In the genomic region with DNA sequence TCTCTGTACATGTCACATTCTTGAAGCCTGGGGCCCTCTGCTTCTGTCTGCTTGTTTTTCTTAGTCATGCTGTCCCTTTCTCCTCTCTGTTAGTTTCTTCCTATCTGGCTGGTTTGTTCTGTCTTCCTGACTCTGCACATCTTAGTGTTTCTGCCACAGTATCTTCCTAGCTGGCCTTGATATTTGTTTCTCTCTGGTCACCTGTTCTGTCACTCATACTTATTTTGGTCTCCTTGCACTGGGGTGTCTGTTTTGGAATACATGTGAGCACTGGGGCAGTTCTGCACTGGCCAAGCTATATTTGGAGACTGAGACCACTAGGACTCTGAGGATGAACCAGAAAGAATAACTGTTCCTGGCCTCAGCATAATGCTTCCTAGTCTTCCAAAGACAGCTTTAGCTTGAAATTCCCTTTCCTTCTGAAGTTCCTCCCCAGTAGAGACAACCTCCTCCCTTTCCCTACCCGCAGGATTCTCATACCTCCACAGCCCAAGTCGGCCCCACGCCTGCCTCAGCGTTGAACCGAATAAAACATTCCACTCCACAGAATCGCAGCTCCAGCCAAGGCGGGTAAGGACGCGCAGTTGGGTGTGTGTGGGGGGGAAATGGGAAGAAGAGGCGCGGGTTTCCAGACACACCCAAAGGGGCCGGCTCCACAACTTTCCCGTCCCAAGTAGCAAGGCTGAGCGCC, we compare ENCODE assay signal across 8 mouse cellular contexts. TPM values are rescaled to one million over a fixed set of nuclear protein-coding genes. Genes with fewer than 3 reads are reported as not detected.
A peak's percentile ranks its signal among the peaks of the same experiment; 100 is the strongest.
DNase-seq lines count a peak whose midpoint lies in the region; ATAC-seq and TF ChIP-seq lines count a peak whose summit lies in the region.

No protein-coding gene starts in this region.

- no peak for ATAC-seq in neural tube, embryonic 11.5 days (ENCODE audit: insufficient read depth, low FRiP score, low TSS enrichment)
- no peak for ATAC-seq in limb, embryonic 14.5 days (ENCODE audit: low FRiP score, low read depth)

- no peak for TF ChIP-seq POLR2A in limb, embryonic 14.5 days (IDR thresholded peaks at IDR 0.05; ENCODE audit: borderline replicate concordance, extremely low read depth, insufficient read depth, insufficient read length)
- TF ChIP-seq POLR2A in small intestine, adult 2 months (IDR thresholded peaks at IDR 0.05; ENCODE audit: low read depth, low read length) = no peak

- H3K4me2 ChIP-seq in neural tube, embryonic 11.5 days (ENCODE audit: low read depth) = peak overlapping the region; percentile 65
- peak overlapping the region; percentile 64 for H3K4me2 ChIP-seq in limb, embryonic 14.5 days (replicated peaks; ENCODE audit: low read depth, low read length, severe bottlenecking)

- H3K4me1 ChIP-seq in neural tube, embryonic 11.5 days (ENCODE audit: control insufficient read depth, insufficient read depth, low read length) = no peaks in the 10 kb centered on the region; the same call in 1 of the 2 replicates
- peaks cover 20% of the 10 kb centered on the region for H3K4me1 ChIP-seq in forebrain, embryonic 10.5 days
- 0 out of 2 replicates have a peak, but pooled peaks cover 4% of the 10 kb centered on the region for H3K4me1 ChIP-seq in limb, embryonic 14.5 days (ENCODE audit: control insufficient read depth, insufficient read depth, low read length)
- peaks cover 10% of the 10 kb centered on the region; the same call in 1 of the 2 replicates for H3K4me1 ChIP-seq in small intestine, adult 2 months (ENCODE audit: control insufficient read depth, insufficient read depth, insufficient read length, low read length)

- no peak for DNase-seq in neural tube, embryonic 11.5 days (ENCODE audit: low spot score)
- no peak for DNase-seq in neural tube, embryonic 10.5 days (ENCODE audit: extremely low spot score, low spot score)
- DNase-seq in forebrain, embryonic 10.5 days (ENCODE audit: extremely low spot score, low spot score) = no peak
- no peak for DNase-seq in limb, embryonic 14.5 days (ENCODE audit: low spot score)
- no peak for DNase-seq in spleen, postnatal 4 days (ENCODE audit: low spot score in 2 of 2)
- DNase-seq in layer of hippocampus, postnatal 10 days (ENCODE audit: low spot score in 2 of 2) = no peak
- no peak for DNase-seq in retina, embryonic 14.5 days (ENCODE audit: low spot score)

- H3K27ac ChIP-seq in neural tube, embryonic 11.5 days (ENCODE audit: low read depth, low read length) = no peak overlapping the region
- H3K27ac ChIP-seq in forebrain, embryonic 10.5 days = peak overlapping the region; percentile 88
- peak overlapping the region; percentile 65 for H3K27ac ChIP-seq in limb, embryonic 14.5 days (replicated peaks; ENCODE audit: low read depth, low read length)
- peak overlapping the region; percentile 80 for H3K27ac ChIP-seq in small intestine, adult 2 months (ENCODE audit: insufficient read depth, low read depth, low read length)

- 10% methylated on average over 13 of the region's 14 CpGs for WGBS in neural tube, embryonic 11.5 days
- 19% methylated on average over 14 of the region's 14 CpGs for WGBS in forebrain, embryonic 10.5 days
- WGBS in limb, embryonic 14.5 days = 13% methylated on average over 14 of the region's 14 CpGs
- 7% methylated on average over 14 of the region's 14 CpGs for WGBS in small intestine, adult 2 months

- no peak for TF ChIP-seq CTCF in small intestine, adult 2 months (IDR thresholded peaks at IDR 0.05; ENCODE audit: extremely low read depth, insufficient read length, insufficient replicate concordance, low read depth, low read length)

- H3K9ac ChIP-seq in neural tube, embryonic 11.5 days (ENCODE audit: low read length) = peak overlapping the region; percentile 49
- peak overlapping the region; percentile 52 for H3K9ac ChIP-seq in limb, embryonic 14.5 days (ENCODE audit: low read depth, low read length, severe bottlenecking)

- H3K9me3 ChIP-seq in neural tube, embryonic 11.5 days (ENCODE audit: control insufficient read depth, low read length) = no peaks in the 10 kb centered on the region
- no peaks in the 10 kb centered on the region for H3K9me3 ChIP-seq in forebrain, embryonic 10.5 days
- no peaks in the 10 kb centered on the region for H3K9me3 ChIP-seq in limb, embryonic 14.5 days (ENCODE audit: control insufficient read depth, low read length)

- H3K4me3 ChIP-seq in neural tube, embryonic 11.5 days (ENCODE audit: low read depth, low read length) = peak overlapping the region; percentile 57
- H3K4me3 ChIP-seq in forebrain, embryonic 10.5 days = peak overlapping the region; percentile 69
- peak overlapping the region; percentile 58 for H3K4me3 ChIP-seq in limb, embryonic 14.5 days (replicated peaks; ENCODE audit: low read length)
- peak overlapping the region; percentile 72 for H3K4me3 ChIP-seq in small intestine, adult 2 months (ENCODE audit: low read depth, low read length)

- no peaks in the 10 kb centered on the region for H3K27me3 ChIP-seq in neural tube, embryonic 11.5 days (ENCODE audit: control insufficient read depth, insufficient read depth, low read length)
- H3K27me3 ChIP-seq in forebrain, embryonic 10.5 days (ENCODE audit: poor library complexity, severe bottlenecking) = no peaks in the 10 kb centered on the region
- no peaks in the 10 kb centered on the region for H3K27me3 ChIP-seq in limb, embryonic 14.5 days (ENCODE audit: control insufficient read depth, insufficient read depth, low read length)
- no peaks in the 10 kb centered on the region for H3K27me3 ChIP-seq in small intestine, adult 2 months (ENCODE audit: control insufficient read depth, insufficient read depth, low read length)

- H3K36me3 ChIP-seq in neural tube, embryonic 11.5 days (ENCODE audit: control insufficient read depth, insufficient read depth, low read length) = no peaks in the 10 kb centered on the region
- no peaks in the 10 kb centered on the region for H3K36me3 ChIP-seq in forebrain, embryonic 10.5 days (replicated peaks)
- no peaks in the 10 kb centered on the region for H3K36me3 ChIP-seq in limb, embryonic 14.5 days (ENCODE audit: control insufficient read depth, insufficient read depth, low read length)
- peaks cover 2% of the 10 kb centered on the region; the same call in 1 of the 2 replicates for H3K36me3 ChIP-seq in small intestine, adult 2 months (ENCODE audit: control insufficient read depth, insufficient read depth, low read length)

RNA-seq across cellular contexts. Expression of gene Taz, which starts 0.5 kb away (rescaled TPM):
- 56.1 and 58.5 TPM in 2 replicates for polyA plus RNA-seq in neural tube, embryonic 11.5 days (2014; fragmentation: Nextera tagmentation; extraction: Ambion mirVana)
- polyA plus RNA-seq in forebrain, embryonic 10.5 days (2016; fragmentation: Nextera tagmentation; extraction: Ambion mirVana) = 66.3 and 75.8 TPM in 2 replicates
- polyA plus RNA-seq in limb, embryonic 14.5 days (2012; rRNA removed) = 99.7 and 116 TPM in 2 replicates
- 64.0 and 70.6 TPM in 2 replicates for polyA plus RNA-seq in limb, embryonic 14.5 days (2014; fragmentation: Nextera tagmentation; extraction: Ambion mirVana)
- 65.7 and 80.7 TPM in 2 replicates for polyA plus RNA-seq in small intestine, adult 2 months (2012; rRNA removed)
- total RNA-seq in layer of hippocampus, postnatal 10 days (2021) = 10 to 100 TPM; 54.6 to 54.7 TPM

RNA-seq across cellular contexts. Expression of gene Dnase1l1, which starts 1.0 kb away (rescaled TPM):
- 4.6 and 6.2 TPM in 2 replicates for polyA plus RNA-seq in neural tube, embryonic 11.5 days (2014; fragmentation: Nextera tagmentation; extraction: Ambion mirVana)
- polyA plus RNA-seq in forebrain, embryonic 10.5 days (2016; fragmentation: Nextera tagmentation; extraction: Ambion mirVana) = 4.5 and 5.1 TPM in 2 replicates
- polyA plus RNA-seq in limb, embryonic 14.5 days (2012; rRNA removed) = 20.2 and 24.3 TPM in 2 replicates
- polyA plus RNA-seq in limb, embryonic 14.5 days (2014; fragmentation: Nextera tagmentation; extraction: Ambion mirVana) = 12.8 and 14.4 TPM in 2 replicates
- 13.0 and 13.9 TPM in 2 replicates for polyA plus RNA-seq in small intestine, adult 2 months (2012; rRNA removed)
- 1 to 10 TPM; 2.8 to 3.5 TPM for total RNA-seq in layer of hippocampus, postnatal 10 days (2021)

RNA-seq across cellular contexts. Expression of gene Rpl10, which starts 10.6 kb away (rescaled TPM):
- polyA plus RNA-seq in neural tube, embryonic 11.5 days (2014; fragmentation: Nextera tagmentation; extraction: Ambion mirVana) = 741 and 756 TPM in 2 replicates
- polyA plus RNA-seq in forebrain, embryonic 10.5 days (2016; fragmentation: Nextera tagmentation; extraction: Ambion mirVana) = 800 and 812 TPM in 2 replicates
- 2,306 and 2,672 TPM in 2 replicates for polyA plus RNA-seq in limb, embryonic 14.5 days (2012; rRNA removed)
- 939 and 993 TPM in 2 replicates for polyA plus RNA-seq in limb, embryonic 14.5 days (2014; fragmentation: Nextera tagmentation; extraction: Ambion mirVana)
- polyA plus RNA-seq in small intestine, adult 2 months (2012; rRNA removed) = 750 and 1,062 TPM in 2 replicates
- 100 to 1,000 TPM; 203 to 222 TPM for total RNA-seq in layer of hippocampus, postnatal 10 days (2021)

RNA-seq across cellular contexts. Expression of gene Atp6ap1, which starts 15.7 kb away (rescaled TPM):
- polyA plus RNA-seq in neural tube, embryonic 11.5 days (2014; fragmentation: Nextera tagmentation; extraction: Ambion mirVana) = 116 and 138 TPM in 2 replicates
- polyA plus RNA-seq in forebrain, embryonic 10.5 days (2016; fragmentation: Nextera tagmentation; extraction: Ambion mirVana) = 82.6 and 84.6 TPM in 2 replicates
- polyA plus RNA-seq in limb, embryonic 14.5 days (2012; rRNA removed) = 224 and 272 TPM in 2 replicates
- 124 and 128 TPM in 2 replicates for polyA plus RNA-seq in limb, embryonic 14.5 days (2014; fragmentation: Nextera tagmentation; extraction: Ambion mirVana)
- polyA plus RNA-seq in small intestine, adult 2 months (2012; rRNA removed) = 119 and 169 TPM in 2 replicates
- 100 to 1,000 TPM; 276 to 278 TPM for total RNA-seq in layer of hippocampus, postnatal 10 days (2021)

RNA-seq across cellular contexts. Expression of gene Gdi1, which starts 23.6 kb away (rescaled TPM):
- polyA plus RNA-seq in neural tube, embryonic 11.5 days (2014; fragmentation: Nextera tagmentation; extraction: Ambion mirVana) = 469 and 512 TPM in 2 replicates
- polyA plus RNA-seq in forebrain, embryonic 10.5 days (2016; fragmentation: Nextera tagmentation; extraction: Ambion mirVana) = 239 and 242 TPM in 2 replicates
- polyA plus RNA-seq in limb, embryonic 14.5 days (2012; rRNA removed) = 567 and 604 TPM in 2 replicates
- 147 and 183 TPM in 2 replicates for polyA plus RNA-seq in limb, embryonic 14.5 days (2014; fragmentation: Nextera tagmentation; extraction: Ambion mirVana)
- 61.7 and 88.3 TPM in 2 replicates for polyA plus RNA-seq in small intestine, adult 2 months (2012; rRNA removed)
- total RNA-seq in layer of hippocampus, postnatal 10 days (2021) = 100 to 1,000 TPM; 633 to 694 TPM
